19 mouse cellular contexts compared by ENCODE assay signal in genomic region chr1:74292331-74293020, GRCm38 (mm10). TPM values are rescaled to one million over a fixed set of nuclear protein-coding genes. Genes with fewer than 3 reads are reported as not detected.
A peak's percentile ranks its signal among the peaks of the same experiment; 100 is the strongest.
DNase-seq lines count a peak whose midpoint lies in the region; ATAC-seq and TF ChIP-seq lines count a peak whose summit lies in the region.
"Had no signal": no experiment of that assay in that cellular context is flagged by ENCODE, and none has a peak within 500 bp of the region (broad histone marks: within the 10 kb centered on the region; RNA-seq: fewer than 3 reads in every experiment).

No protein-coding gene starts in this region.

- WGBS in heart, embryonic 16.5 days, result 82% methylated on average over 11 of the region's 11 CpGs
- WGBS in liver, embryonic 12.5 days (ENCODE audit: insufficient replicate concordance), result 83% methylated on average over 11 of the region's 11 CpGs
- WGBS in liver, embryonic 11.5 days, result 90% methylated on average over 11 of the region's 11 CpGs
- 86% methylated on average over 11 of the region's 11 CpGs for WGBS in stomach, embryonic 15.5 days

- peak; percentile 29 for TF ChIP-seq POLR2A in myocyte (IDR thresholded peaks at IDR 0.05; ENCODE audit: insufficient read length, low read depth)

- no peak overlapping the region for H3K4me3 ChIP-seq in heart, embryonic 16.5 days (ENCODE audit: low read length)
- no peak overlapping the region for H3K4me3 ChIP-seq in liver, embryonic 12.5 days
- H3K4me3 ChIP-seq in liver, embryonic 11.5 days (ENCODE audit: low read depth, low read length), result no peak overlapping the region
- H3K4me3 ChIP-seq in myocyte, result peak overlapping the region; percentile 7
- H3K4me3 ChIP-seq in stomach, embryonic 15.5 days (replicated peaks), result no peak overlapping the region
- H3K4me3 ChIP-seq: embryonic facial prominence, embryonic 13.5 days; hindbrain, embryonic 13.5 days; midbrain, embryonic 15.5 days had no signal

- H3K79me2 ChIP-seq in myocyte (ENCODE audit: control insufficient read depth, insufficient read depth), result peaks cover 15% of the 10 kb centered on the region

- no peak for DNase-seq in heart, postnatal 25 days (ENCODE audit: low spot score)
- no peak for DNase-seq in liver, embryonic 11.5 days (ENCODE audit: low spot score)
- DNase-seq in neural tube, embryonic 10.5 days (ENCODE audit: extremely low spot score, low spot score), result no peak
- DNase-seq: right cerebral cortex, postnatal 25 days had no signal

- H3K27me3 ChIP-seq in heart, embryonic 16.5 days (ENCODE audit: control insufficient read depth, insufficient read depth, low read length), result no peaks in the 10 kb centered on the region
- H3K27me3 ChIP-seq in liver, embryonic 12.5 days (replicated peaks), result no peaks in the 10 kb centered on the region
- no peaks in the 10 kb centered on the region for H3K27me3 ChIP-seq in liver, embryonic 11.5 days (replicated peaks; ENCODE audit: control insufficient read depth, insufficient read depth, low read length)
- no peaks in the 10 kb centered on the region for H3K27me3 ChIP-seq in myocyte (ENCODE audit: control insufficient read depth, insufficient read depth, insufficient read length)
- H3K27me3 ChIP-seq in stomach, embryonic 15.5 days (replicated peaks), result no peaks in the 10 kb centered on the region
- H3K27me3 ChIP-seq: embryonic facial prominence, embryonic 13.5 days; hindbrain, embryonic 13.5 days; megakaryocyte, embryonic 14.5 days; midbrain, embryonic 15.5 days had no signal

- 0 out of 2 replicates have a peak overlapping the region, but pooled peaks have one; percentile 11 for H3K27ac ChIP-seq in heart, embryonic 16.5 days (ENCODE audit: low read length)
- 0 out of 2 replicates have a peak overlapping the region, but pooled peaks have one; percentile 23 for H3K27ac ChIP-seq in liver, embryonic 12.5 days
- H3K27ac ChIP-seq in liver, embryonic 11.5 days (ENCODE audit: low read depth, low read length), result no peak overlapping the region
- peak overlapping the region; percentile 62; the same call in 1 of the 2 replicates for H3K27ac ChIP-seq in stomach, embryonic 15.5 days
- H3K27ac ChIP-seq: embryonic facial prominence, embryonic 13.5 days; hindbrain, embryonic 13.5 days; midbrain, embryonic 15.5 days had no signal

- intact Hi-C loops in heart, postnatal 25 days (cut with DNase I), result no loop called here

- H3K4me1 ChIP-seq in heart, embryonic 16.5 days (ENCODE audit: control insufficient read depth, insufficient read depth, low read length), result peaks cover 89% of the 10 kb centered on the region
- peaks cover 79% of the 10 kb centered on the region for H3K4me1 ChIP-seq in liver, embryonic 12.5 days
- peaks cover 39% of the 10 kb centered on the region for H3K4me1 ChIP-seq in liver, embryonic 11.5 days (replicated peaks; ENCODE audit: control insufficient read depth, insufficient read depth, low read length)
- peaks cover 56% of the 10 kb centered on the region for H3K4me1 ChIP-seq in stomach, embryonic 15.5 days

- H3ac ChIP-seq in myocyte (ENCODE audit: control insufficient read depth, insufficient read length), result no peak overlapping the region

- no peaks in the 10 kb centered on the region for H3K9me3 ChIP-seq in heart, embryonic 16.5 days (replicated peaks; ENCODE audit: control insufficient read depth, low read length)
- no peaks in the 10 kb centered on the region for H3K9me3 ChIP-seq in liver, embryonic 12.5 days (replicated peaks)
- no peaks in the 10 kb centered on the region for H3K9me3 ChIP-seq in liver, embryonic 11.5 days (ENCODE audit: control insufficient read depth, low read length)
- no peaks in the 10 kb centered on the region for H3K9me3 ChIP-seq in stomach, embryonic 15.5 days
- H3K9me3 ChIP-seq: embryonic facial prominence, embryonic 13.5 days; hindbrain, embryonic 13.5 days; megakaryocyte, embryonic 14.5 days; midbrain, embryonic 15.5 days had no signal

- H3K4me2 ChIP-seq in heart, embryonic 16.5 days (ENCODE audit: low read depth, low read length), result no peak overlapping the region
- no peak overlapping the region for H3K4me2 ChIP-seq in liver, embryonic 12.5 days
- H3K4me2 ChIP-seq in liver, embryonic 11.5 days, result no peak overlapping the region
- H3K4me2 ChIP-seq in myocyte (ENCODE audit: low read depth), result no peak overlapping the region
- no peak overlapping the region for H3K4me2 ChIP-seq in stomach, embryonic 15.5 days
- H3K4me2 ChIP-seq: embryonic facial prominence, embryonic 13.5 days; hindbrain, embryonic 13.5 days; midbrain, embryonic 15.5 days had no signal

- ATAC-seq in heart, embryonic 16.5 days (replicated peaks; ENCODE audit: extremely low read depth, insufficient read depth, low FRiP score), result no peak
- no peak for ATAC-seq in liver, embryonic 12.5 days
- no peak for ATAC-seq in liver, embryonic 11.5 days (replicated peaks; ENCODE audit: low FRiP score)
- no peak for ATAC-seq in stomach, embryonic 15.5 days (ENCODE audit: insufficient read depth, low FRiP score, low read depth)
- ATAC-seq: forebrain, embryonic 16.5 days; midbrain, embryonic 15.5 days had no signal

- H3K9ac ChIP-seq in heart, embryonic 16.5 days (ENCODE audit: low read length), result no peak overlapping the region
- no peak overlapping the region for H3K9ac ChIP-seq in liver, embryonic 12.5 days
- H3K9ac ChIP-seq in liver, embryonic 11.5 days (ENCODE audit: low read depth, low read length), result no peak overlapping the region
- H3K9ac ChIP-seq in stomach, embryonic 15.5 days, result no peak overlapping the region
- H3K9ac ChIP-seq: embryonic facial prominence, embryonic 13.5 days; hindbrain, embryonic 13.5 days; midbrain, embryonic 15.5 days had no signal

- peaks cover 26% of the 10 kb centered on the region for H3K36me3 ChIP-seq in heart, embryonic 16.5 days (ENCODE audit: control insufficient read depth, insufficient read depth)
- peaks cover 66% of the 10 kb centered on the region for H3K36me3 ChIP-seq in liver, embryonic 12.5 days
- H3K36me3 ChIP-seq in liver, embryonic 11.5 days (ENCODE audit: control insufficient read depth, insufficient read depth, low read length), result peaks cover 11% of the 10 kb centered on the region
- H3K36me3 ChIP-seq in myocyte (ENCODE audit: control insufficient read depth, insufficient read depth), result peaks cover 43% of the 10 kb centered on the region
- H3K36me3 ChIP-seq in stomach, embryonic 15.5 days, result peaks cover 24% of the 10 kb centered on the region

TF ChIP-seq in myocyte, 11 proteins besides CTCF, POLR2A, EP300 and RAD21:
- TF ChIP-seq POLR2AphosphoS2 (IDR thresholded peaks at IDR 0.05; ENCODE audit: insufficient read length, low read depth) (peak; percentile 22), CEBPB (IDR thresholded peaks at IDR 0.05; ENCODE audit: insufficient read depth, poor library complexity, severe bottlenecking) (no peak)

RNA-seq across cellular contexts. Expression of gene Pnkd, which starts 7.7 kb away (rescaled TPM):
- polyA plus RNA-seq in heart, embryonic 16.5 days (2015; fragmentation: Nextera tagmentation; extraction: Ambion mirVana), result 314 and 324 TPM in 2 replicates
- 100 to 1,000 TPM; 160 to 161 TPM for total RNA-seq in heart, postnatal 25 days (2021)
- polyA plus RNA-seq in liver, embryonic 12.5 days (2016; fragmentation: Nextera tagmentation; extraction: Ambion mirVana), result 45.7 and 48.7 TPM in 2 replicates
- polyA plus RNA-seq in liver, embryonic 11.5 days (2014; fragmentation: Nextera tagmentation; extraction: Ambion mirVana), result 79.7 and 84.3 TPM in 2 replicates
- polyA plus RNA-seq in myocyte (2012; fragmentation: generic; extraction: Trizol), result 93.7 TPM
- polyA plus RNA-seq in stomach, embryonic 15.5 days (2015; fragmentation: Nextera tagmentation; extraction: Ambion mirVana), result 117 and 124 TPM in 2 replicates

RNA-seq across cellular contexts. Expression of gene Aamp, which starts 7.9 kb away (rescaled TPM):
- polyA plus RNA-seq in heart, embryonic 16.5 days (2015; fragmentation: Nextera tagmentation; extraction: Ambion mirVana), result 214 and 223 TPM in 2 replicates
- total RNA-seq in heart, postnatal 25 days (2021), result 10 to 100 TPM; 87.5 to 94.8 TPM
- polyA plus RNA-seq in liver, embryonic 12.5 days (2016; fragmentation: Nextera tagmentation; extraction: Ambion mirVana), result 119 and 120 TPM in 2 replicates
- 190 and 193 TPM in 2 replicates for polyA plus RNA-seq in liver, embryonic 11.5 days (2014; fragmentation: Nextera tagmentation; extraction: Ambion mirVana)
- polyA plus RNA-seq in myocyte (2012; fragmentation: generic; extraction: Trizol), result 199 TPM
- polyA plus RNA-seq in stomach, embryonic 15.5 days (2015; fragmentation: Nextera tagmentation; extraction: Ambion mirVana), result 229 and 235 TPM in 2 replicates

RNA-seq across cellular contexts. Expression of gene Tmbim1, which starts 12.9 kb away (rescaled TPM):
- 51.2 and 51.4 TPM in 2 replicates for polyA plus RNA-seq in heart, embryonic 16.5 days (2015; fragmentation: Nextera tagmentation; extraction: Ambion mirVana)
- total RNA-seq in heart, postnatal 25 days (2021), result 10 to 100 TPM; 38.4 to 41.5 TPM
- 17.5 and 18.6 TPM in 2 replicates for polyA plus RNA-seq in liver, embryonic 12.5 days (2016; fragmentation: Nextera tagmentation; extraction: Ambion mirVana)
- polyA plus RNA-seq in liver, embryonic 11.5 days (2014; fragmentation: Nextera tagmentation; extraction: Ambion mirVana), result 21.7 and 22.9 TPM in 2 replicates
- polyA plus RNA-seq in myocyte (2012; fragmentation: generic; extraction: Trizol), result 178 TPM
- polyA plus RNA-seq in stomach, embryonic 15.5 days (2015; fragmentation: Nextera tagmentation; extraction: Ambion mirVana), result 68.3 and 73.4 TPM in 2 replicates

RNA-seq across cellular contexts. Expression of gene Gpbar1, which starts 14.1 kb away (rescaled TPM):
- 0.22 and 0.30 TPM in 2 replicates for polyA plus RNA-seq in heart, embryonic 16.5 days (2015; fragmentation: Nextera tagmentation; extraction: Ambion mirVana)
- not detected for total RNA-seq in heart, postnatal 25 days (2021)
- 1.2 and 1.5 TPM in 2 replicates for polyA plus RNA-seq in liver, embryonic 12.5 days (2016; fragmentation: Nextera tagmentation; extraction: Ambion mirVana)
- polyA plus RNA-seq in liver, embryonic 11.5 days (2014; fragmentation: Nextera tagmentation; extraction: Ambion mirVana), result 2.8 and 3.2 TPM in 2 replicates
- 0.14 TPM for polyA plus RNA-seq in myocyte (2012; fragmentation: generic; extraction: Trizol)
- 1.1 and 1.3 TPM in 2 replicates for polyA plus RNA-seq in stomach, embryonic 15.5 days (2015; fragmentation: Nextera tagmentation; extraction: Ambion mirVana)
- total RNA-seq: adrenal gland, adult 18-20 months; gastrocnemius, adult 18-20 months; granulocyte monocyte progenitor cell, adult 5-6 weeks; layer of hippocampus, adult 18-20 months; left cerebral cortex, postnatal 4 days; liver, adult 2 months had no signal

RNA-seq across cellular contexts. Expression of gene Arpc2, which starts 56.6 kb away (rescaled TPM):
- polyA plus RNA-seq in heart, embryonic 16.5 days (2015; fragmentation: Nextera tagmentation; extraction: Ambion mirVana), result 415 and 472 TPM in 2 replicates
- 100 to 1,000 TPM; 134 to 140 TPM for total RNA-seq in heart, postnatal 25 days (2021)
- polyA plus RNA-seq in liver, embryonic 12.5 days (2016; fragmentation: Nextera tagmentation; extraction: Ambion mirVana), result 268 and 269 TPM in 2 replicates
- 375 and 384 TPM in 2 replicates for polyA plus RNA-seq in liver, embryonic 11.5 days (2014; fragmentation: Nextera tagmentation; extraction: Ambion mirVana)
- polyA plus RNA-seq in myocyte (2012; fragmentation: generic; extraction: Trizol), result 214 TPM
- polyA plus RNA-seq in stomach, embryonic 15.5 days (2015; fragmentation: Nextera tagmentation; extraction: Ambion mirVana), result 493 and 505 TPM in 2 replicates
